Mouse (Mus musculus) lung, embryonic 14.5 days (tissue): ENCODE results near the gene Snrpd3. TPM values are rescaled to one million over a fixed set of nuclear protein-coding genes. Genes with fewer than 3 reads are reported as not detected.
"Not testable (repeated sequence)": the region's sequence is repeated elsewhere in the genome, so short reads cannot be mapped to it uniquely, and the experiment has no call there.

Experiments used
- ATAC-seq: fragments of 200-750 bp; cut with Nextera tagmentation; 2 replicates; pipeline ENCODE4 v1.8.0; 2017; ENCODE audit warnings: mild to moderate bottlenecking, moderate TSS enrichment, moderate library complexity; ENCODE audit not compliant: insufficient read depth
- DNase-seq: peaks from one replicate; pipeline ENCODE4 v3.0.0-alpha.2; 2015
- H3K27ac ChIP-seq: fragments of 300-500 bp; sonication (generic); 2 replicates; pipeline ENCODE4 v1.5.1; 2014; ENCODE audit warnings: low read depth, mild to moderate bottlenecking, moderate library complexity
- H3K27me3 ChIP-seq: fragments of 300-500 bp; sonication (generic); 2 replicates; pipeline ENCODE4 v1.6.1; 2014; ENCODE audit warnings: low read length, control low read depth; ENCODE audit not compliant: insufficient read depth
- H3K36me3 ChIP-seq: fragments of 300-500 bp; sonication (generic); 2 replicates; pipeline ENCODE4 v1.6.1; 2014; ENCODE audit warnings: control low read depth; ENCODE audit not compliant: insufficient read depth
- H3K4me1 ChIP-seq: fragments of 300-500 bp; sonication (generic); 2 replicates; pipeline ENCODE4 v1.6.1; 2014; ENCODE audit warnings: antibody characterized with exemption, control low read depth; ENCODE audit not compliant: insufficient read depth
- H3K4me2 ChIP-seq: fragments of 300-500 bp; sonication (generic); 2 replicates; pipeline ENCODE4 v1.6.1; 2014; ENCODE audit warnings: mild to moderate bottlenecking
- H3K4me3 ChIP-seq: fragments of 300-500 bp; sonication (generic); 2 replicates; pipeline ENCODE4 v1.5.1; 2014; ENCODE audit warnings: low read depth, low read length
- H3K9ac ChIP-seq: fragments of 300-500 bp; sonication (generic); 2 replicates; pipeline ENCODE4 v1.6.1; 2014
- H3K9me3 ChIP-seq: fragments of 300-500 bp; sonication (generic); 2 replicates; pipeline ENCODE4 v1.6.1; 2016; ENCODE audit warnings: low read depth, low read length, control low read depth
- CTCF ChIP-seq: IDR thresholded peaks from 2 replicates; pipeline ENCODE4 v1.5.1; 2016; ENCODE audit warnings: antibody characterized with exemption, low read depth
- WGBS: fragments of 180-500 bp; shearing (Covaris S2); extraction: QIAGEN DNeasy Blood & Tissue Kit; methylation state at CpG from one replicate; pipeline ENCODE4 v1.1.7; 2014; 5-methylcytosine and 5-hydroxymethylcytosine counted together
- polyA plus RNA-seq: library from polyadenylated mRNA; unstranded; fragments of >200 nt; fragmentation: Nextera tagmentation; extraction: Ambion mirVana; gene quantifications from 2 replicates; pipeline ENCODE4 v1.2.1, GENCODE M21; 2014

Gene Snrpd3
- polyA plus RNA-seq, 1 experiment from 2014 or later: 202 TPM

GRCm38 (mm10) chr10:75490731-75491130, 26.6 kb upstream of the Snrpd3 start:
- Histone ChIP-seq H3K27me3 (no peaks in the 10 kb centered on the region), H3K4me3 (no peak overlapping the region), H3K4me2 (no peak overlapping the region), H3K9ac (no peak overlapping the region), H3K4me1 (no peaks in the 10 kb centered on the region), H3K9me3 (no peaks in the 10 kb centered on the region), H3K27ac (no peak overlapping the region), H3K36me3 (no peaks in the 10 kb centered on the region)
- ATAC-seq: no peak
- WGBS: 73% methylated on average over 2 of the region's 2 CpGs
- no peak for DNase-seq
- TF ChIP-seq CTCF: no peak

DNA sequence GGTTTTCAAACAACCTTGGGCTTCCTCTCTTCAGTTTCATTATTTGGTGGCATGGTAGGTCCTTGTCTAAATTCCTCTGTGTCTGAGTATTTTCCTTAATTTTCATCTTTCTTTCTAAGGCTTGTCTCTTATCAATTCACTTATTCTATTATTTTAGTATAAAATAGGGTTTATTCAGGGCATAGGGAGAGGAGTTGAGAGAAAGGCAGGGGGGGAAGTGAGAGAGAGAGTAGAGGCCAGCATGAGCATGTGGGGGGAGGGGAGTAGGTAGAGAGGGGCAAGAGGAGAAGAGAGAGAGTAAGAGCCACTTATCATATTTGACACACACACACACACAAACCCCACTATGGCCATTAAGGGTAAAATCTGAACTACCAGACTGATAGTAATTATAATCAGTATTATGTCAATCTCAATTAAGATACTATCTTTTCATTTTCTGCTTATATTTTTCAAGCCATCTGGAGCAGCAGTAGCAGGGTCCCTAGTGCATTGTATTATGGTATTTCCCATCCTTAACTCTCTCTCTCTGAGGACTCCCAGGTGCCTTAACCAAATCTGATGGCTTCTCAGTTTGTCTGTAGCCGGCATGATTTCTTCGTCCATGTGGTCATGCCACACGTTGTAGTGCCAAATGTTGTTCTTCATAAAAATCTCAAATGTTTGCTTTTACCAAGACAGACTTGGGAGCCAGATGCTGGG, 26.0 kb upstream of the Snrpd3 start:
- Histone ChIP-seq H3K4me1 (no peaks in the 10 kb centered on the region), H3K36me3 (no peaks in the 10 kb centered on the region), H3K27me3 (no peaks in the 10 kb centered on the region), H3K27ac (no peak overlapping the region), H3K9ac (no peak overlapping the region), H3K4me2 (no peak overlapping the region), H3K4me3 (no peak overlapping the region), H3K9me3 (no peaks in the 10 kb centered on the region)
- no peak for DNase-seq
- no peak for ATAC-seq
- TF ChIP-seq CTCF: no peak
- WGBS: 66% methylated on average over 3 of the region's 3 CpGs

DNA sequence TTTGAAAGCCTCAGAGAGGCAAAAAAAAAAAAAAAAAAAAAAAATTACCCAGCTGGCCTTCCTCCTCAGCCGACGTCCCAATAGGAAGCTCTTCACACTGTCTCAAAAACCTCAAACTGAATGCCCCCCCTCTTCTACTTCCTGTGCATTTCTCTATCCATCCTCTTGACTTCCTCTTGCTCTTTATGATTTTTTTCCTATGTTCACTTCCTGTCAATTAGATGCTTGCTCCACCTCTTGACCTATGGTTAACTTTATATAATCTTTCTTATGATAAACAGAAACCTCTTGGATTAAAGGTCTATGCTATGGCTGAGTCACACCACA, 25.5 kb upstream of the Snrpd3 start:
- Histone ChIP-seq H3K9ac (no peak overlapping the region), H3K4me3 (no peak overlapping the region), H3K27ac (no peak overlapping the region), H3K36me3 (no peaks in the 10 kb centered on the region), H3K27me3 (no peaks in the 10 kb centered on the region), H3K4me2 (no peak overlapping the region), H3K9me3 (no peaks in the 10 kb centered on the region), H3K4me1 (no peaks in the 10 kb centered on the region)
- TF ChIP-seq CTCF: no peak
- WGBS: 39% methylated on average over 2 of the region's 2 CpGs
- ATAC-seq (no peak), DNase-seq (no peak)

- H3K36me3 ChIP-seq: no peaks in the 10 kb centered on the region
- TF ChIP-seq CTCF: no peak
- no peak for DNase-seq
- no peak overlapping the region for H3K4me2 ChIP-seq
- H3K4me1 ChIP-seq: no peaks in the 10 kb centered on the region
- H3K27ac ChIP-seq: no peak overlapping the region
- 60% methylated on average over 6 of the region's 6 CpGs for WGBS
- no peak overlapping the region for H3K9ac ChIP-seq
- H3K27me3 ChIP-seq: no peaks in the 10 kb centered on the region
- H3K4me3 ChIP-seq: no peak overlapping the region
- H3K9me3 ChIP-seq: no peaks in the 10 kb centered on the region
- no peak for ATAC-seq
These were observed 22.0 kb upstream of the Snrpd3 start for GRCm38 (mm10) chr10:75495304-75495703.

DNA sequence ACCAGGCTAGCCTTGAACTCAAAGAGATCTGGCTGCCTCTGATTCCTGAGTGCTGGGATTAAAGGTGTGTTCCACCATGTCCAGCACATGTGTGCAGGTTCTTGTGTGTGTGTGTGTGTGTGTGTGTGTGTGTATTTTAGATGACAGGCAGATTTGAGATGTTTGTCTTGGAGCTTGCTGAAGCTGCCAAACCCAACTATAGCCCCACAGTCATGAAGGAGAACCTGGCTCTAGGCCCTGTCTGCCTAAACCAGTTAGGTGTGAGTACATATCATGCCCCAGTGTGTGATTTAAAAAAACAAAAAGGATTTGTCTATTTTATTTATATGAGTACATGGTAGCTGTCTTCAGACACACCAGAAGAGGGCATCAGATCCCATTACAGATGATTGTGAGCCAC, 21.4 kb upstream of the Snrpd3 start:
- no peaks in the 10 kb centered on the region for H3K9me3 ChIP-seq
- no peak overlapping the region for H3K4me3 ChIP-seq
- no peaks in the 10 kb centered on the region for H3K27me3 ChIP-seq
- no peak for TF ChIP-seq CTCF
- ATAC-seq: no peak
- no peak for DNase-seq
- no peaks in the 10 kb centered on the region for H3K36me3 ChIP-seq
- no peak overlapping the region for H3K9ac ChIP-seq
- no peak overlapping the region for H3K27ac ChIP-seq
- H3K4me2 ChIP-seq: no peak overlapping the region
- no peaks in the 10 kb centered on the region for H3K4me1 ChIP-seq

DNA sequence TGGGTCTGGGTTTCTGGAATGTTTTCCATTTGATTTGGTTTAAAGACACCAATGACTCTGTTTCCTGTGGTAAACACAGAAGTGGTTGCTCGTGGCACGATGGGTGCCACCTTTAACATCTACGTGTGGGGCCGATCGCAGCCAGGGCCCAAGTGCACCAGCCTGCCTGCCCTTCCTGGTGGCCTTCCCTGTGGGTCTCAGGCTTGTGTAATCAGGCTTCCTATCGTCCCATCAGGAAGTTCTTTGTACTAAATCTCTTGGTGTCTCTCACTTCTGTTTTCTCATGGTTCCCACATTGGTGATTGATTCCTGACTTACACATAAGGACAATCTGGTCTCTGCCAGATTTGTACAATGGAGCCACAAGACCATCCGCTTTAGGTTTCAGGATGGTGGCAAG, 18.1 kb upstream of the Snrpd3 start:
- H3K27me3 ChIP-seq, DNase-seq, H3K9me3 ChIP-seq, H3K4me3 ChIP-seq, H3K36me3 ChIP-seq, H3K27ac ChIP-seq, H3K9ac ChIP-seq, H3K4me1 ChIP-seq, H3K4me2 ChIP-seq, ATAC-seq: not testable (repeated sequence)
- 74% methylated on average over 7 of the region's 7 CpGs for WGBS

DNA sequence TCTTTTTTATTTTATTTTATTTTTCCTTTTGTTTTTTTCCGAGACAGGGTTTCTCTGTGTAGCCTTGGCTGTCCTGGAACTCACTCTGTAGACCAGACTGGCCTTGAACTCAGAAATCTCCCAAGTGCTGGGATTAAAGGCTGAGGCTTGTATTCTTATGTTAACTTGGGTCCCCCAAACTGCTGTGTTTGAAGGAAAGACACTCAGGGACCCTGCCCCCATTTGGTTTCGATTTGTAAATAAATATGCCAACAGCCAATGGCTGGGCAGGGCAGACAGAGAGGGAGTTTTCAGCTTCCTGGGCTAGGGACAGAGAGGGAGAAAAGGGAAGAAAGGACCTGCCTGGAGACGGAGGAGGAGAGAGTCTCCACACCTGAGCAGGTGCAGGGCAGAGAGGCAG, 17.6 kb upstream of the Snrpd3 start:
- Histone ChIP-seq H3K27ac (no peak overlapping the region), H3K27me3 (no peaks in the 10 kb centered on the region), H3K36me3 (no peaks in the 10 kb centered on the region), H3K4me2 (no peak overlapping the region), H3K4me3 (no peak overlapping the region), H3K4me1 (no peaks in the 10 kb centered on the region), H3K9me3 (no peaks in the 10 kb centered on the region), H3K9ac (no peak overlapping the region)
- DNase-seq: no peak
- no peak for ATAC-seq
- 50% methylated on average over 3 of the region's 3 CpGs for WGBS
- TF ChIP-seq CTCF: no peak

- Histone ChIP-seq H3K27me3 (no peaks in the 10 kb centered on the region), H3K9me3 (no peaks in the 10 kb centered on the region), H3K4me3 (no peak overlapping the region), H3K4me1 (no peaks in the 10 kb centered on the region), H3K27ac (no peak overlapping the region), H3K36me3 (no peaks in the 10 kb centered on the region), H3K4me2 (no peak overlapping the region), H3K9ac (no peak overlapping the region)
- TF ChIP-seq CTCF: no peak
- no peak for ATAC-seq
- DNase-seq: no peak
- WGBS: 32% methylated on average over 7 of the region's 7 CpGs
These were observed 17.0 kb upstream of the Snrpd3 start for GRCm38 (mm10) chr10:75500345-75500744.
